Mouse (Mus musculus) liver, embryonic 14.5 days (tissue): ENCODE data around the gene Pabpc6.

Experiments used
- CTCF ChIP-seq: IDR thresholded peaks from 2 replicates; pipeline ENCODE4 v1.5.1; 2016; ENCODE audit warnings: antibody characterized with exemption, low read depth, control low read depth
- EP300 ChIP-seq: IDR thresholded peaks from 2 replicates; pipeline ENCODE4 v1.6.1; 2016; ENCODE audit warnings: antibody characterized with exemption, low read depth

GRCm38 (mm10) chr17:9627011-9627410, 42.5 kb downstream of the Pabpc6 start:
- TF ChIP-seq CTCF = no peak
- TF ChIP-seq EP300 = no peak
